Comparison of ENCODE assay signal across 8 mouse cellular contexts in the genomic region with DNA sequence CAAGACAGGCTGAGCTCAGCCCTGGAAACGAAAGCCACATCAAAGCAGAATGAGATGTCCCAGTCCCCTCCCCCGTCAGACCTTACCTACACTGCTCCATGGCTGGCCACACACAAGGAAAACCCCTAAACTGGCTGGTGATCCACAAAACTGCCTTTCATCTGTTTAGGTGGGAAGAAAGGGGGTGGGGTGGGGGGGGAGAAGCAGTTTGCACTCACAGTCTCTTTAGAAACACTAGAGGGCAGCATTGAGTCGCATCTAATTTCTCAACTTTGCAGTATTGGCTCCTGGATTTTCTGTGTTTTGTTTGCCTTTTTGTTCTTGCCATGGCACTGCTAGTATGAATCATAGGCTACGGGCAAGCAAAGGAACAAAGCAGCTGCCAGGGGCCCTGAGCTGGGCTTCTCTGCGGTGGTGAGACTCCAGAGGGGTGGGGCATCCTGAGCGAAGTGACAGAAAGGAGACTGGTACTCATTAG.
DNase-seq lines count a peak whose midpoint lies in the region; ATAC-seq lines count a peak whose summit lies in the region.

No protein-coding gene starts in this region.

- H3K27ac ChIP-seq in liver, embryonic 11.5 days (ENCODE audit: low read depth, low read length): no peak overlapping the region
- H3K27ac ChIP-seq in liver, embryonic 12.5 days: no peak overlapping the region
- H3K27ac ChIP-seq in embryonic facial prominence, embryonic 14.5 days (replicated peaks; ENCODE audit: low read depth, low read length): no peak overlapping the region
- H3K27ac ChIP-seq in hindbrain, embryonic 14.5 days: no peak overlapping the region
- no peak overlapping the region for H3K27ac ChIP-seq in stomach, embryonic 14.5 days (ENCODE audit: low read length)

- H3K4me2 ChIP-seq in liver, embryonic 11.5 days: no peak overlapping the region
- no peak overlapping the region for H3K4me2 ChIP-seq in liver, embryonic 12.5 days
- H3K4me2 ChIP-seq in embryonic facial prominence, embryonic 14.5 days (ENCODE audit: low read depth, low read length): no peak overlapping the region
- peak overlapping the region; percentile 5; the same call in 1 of the 2 replicates for H3K4me2 ChIP-seq in hindbrain, embryonic 14.5 days (replicated peaks)
- H3K4me2 ChIP-seq in stomach, embryonic 14.5 days (replicated peaks; ENCODE audit: low read depth, low read length): no peak overlapping the region

- DNase-seq in liver, embryonic 11.5 days (ENCODE audit: low spot score): no peak
- DNase-seq in adrenal gland, postnatal 14 days: peak; percentile 65
- peak; percentile 80 for DNase-seq in embryonic facial prominence, embryonic 14.5 days (ENCODE audit: low spot score)
- DNase-seq in hindbrain, embryonic 14.5 days (ENCODE audit: low spot score): peak; percentile 89
- peak; percentile 60 for DNase-seq in layer of hippocampus, postnatal 36 days

- peaks cover 49% of the 10 kb centered on the region for H3K27me3 ChIP-seq in liver, embryonic 11.5 days (replicated peaks; ENCODE audit: control insufficient read depth, insufficient read depth, low read length)
- peaks cover 54% of the 10 kb centered on the region for H3K27me3 ChIP-seq in liver, embryonic 12.5 days (replicated peaks)
- peaks cover 48% of the 10 kb centered on the region for H3K27me3 ChIP-seq in embryonic facial prominence, embryonic 14.5 days (replicated peaks; ENCODE audit: control insufficient read depth, insufficient read depth, low read length)
- H3K27me3 ChIP-seq in hindbrain, embryonic 14.5 days (ENCODE audit: control insufficient read depth, insufficient read depth, low read length): peaks cover 45% of the 10 kb centered on the region
- H3K27me3 ChIP-seq in stomach, embryonic 14.5 days (ENCODE audit: control insufficient read depth, insufficient read depth, low read length): peaks cover 36% of the 10 kb centered on the region

- ATAC-seq in liver, embryonic 11.5 days (replicated peaks; ENCODE audit: low FRiP score): 0 out of 2 replicates have a peak, but pooled peaks have one; percentile 15
- ATAC-seq in liver, embryonic 12.5 days: no peak
- ATAC-seq in embryonic facial prominence, embryonic 14.5 days (ENCODE audit: low read depth): peak; percentile 23; the same call in 1 of the 2 replicates
- ATAC-seq in hindbrain, embryonic 14.5 days (ENCODE audit: low FRiP score): peak; percentile 39; the same call in 1 of the 2 replicates
- ATAC-seq in megakaryocyte progenitor cell, adult 5-6 weeks (replicated peaks; ENCODE audit: poor library complexity): peak; percentile 54
- ATAC-seq in stomach, embryonic 14.5 days (ENCODE audit: insufficient number of reproducible peaks, insufficient read depth, low FRiP score, low read depth): peak; percentile 51; the same call in 1 of the 2 replicates

- H3K9ac ChIP-seq in liver, embryonic 11.5 days (ENCODE audit: low read depth, low read length): no peak overlapping the region
- no peak overlapping the region for H3K9ac ChIP-seq in liver, embryonic 12.5 days
- H3K9ac ChIP-seq in embryonic facial prominence, embryonic 14.5 days (ENCODE audit: low read depth, low read length): no peak overlapping the region
- peak overlapping the region; percentile 28; the same call in 1 of the 2 replicates for H3K9ac ChIP-seq in hindbrain, embryonic 14.5 days
- no peak overlapping the region for H3K9ac ChIP-seq in stomach, embryonic 14.5 days (replicated peaks; ENCODE audit: low read depth, low read length)

- no peaks in the 10 kb centered on the region for H3K4me1 ChIP-seq in liver, embryonic 11.5 days (replicated peaks; ENCODE audit: control insufficient read depth, insufficient read depth, low read length)
- no peaks in the 10 kb centered on the region for H3K4me1 ChIP-seq in liver, embryonic 12.5 days
- 0 out of 2 replicates have a peak, but pooled peaks cover 2% of the 10 kb centered on the region for H3K4me1 ChIP-seq in embryonic facial prominence, embryonic 14.5 days (ENCODE audit: control insufficient read depth, insufficient read depth, low read length)
- H3K4me1 ChIP-seq in hindbrain, embryonic 14.5 days (replicated peaks; ENCODE audit: control insufficient read depth, insufficient read depth, low read length): peaks cover 18% of the 10 kb centered on the region
- peaks cover 6% of the 10 kb centered on the region; the same call in 1 of the 2 replicates for H3K4me1 ChIP-seq in stomach, embryonic 14.5 days (ENCODE audit: control insufficient read depth, insufficient read depth, low read length)

- no peaks in the 10 kb centered on the region for H3K9me3 ChIP-seq in liver, embryonic 11.5 days (ENCODE audit: control insufficient read depth, low read length)
- H3K9me3 ChIP-seq in liver, embryonic 12.5 days (replicated peaks): no peaks in the 10 kb centered on the region
- H3K9me3 ChIP-seq in embryonic facial prominence, embryonic 14.5 days (ENCODE audit: control insufficient read depth, low read length): no peaks in the 10 kb centered on the region
- H3K9me3 ChIP-seq in hindbrain, embryonic 14.5 days (ENCODE audit: control insufficient read depth, low read length): no peaks in the 10 kb centered on the region
- no peaks in the 10 kb centered on the region for H3K9me3 ChIP-seq in stomach, embryonic 14.5 days (ENCODE audit: control insufficient read depth, low read depth, low read length)

- 20% methylated on average over 6 of the region's 6 CpGs for WGBS in liver, embryonic 11.5 days
- WGBS in liver, embryonic 12.5 days (ENCODE audit: insufficient replicate concordance): 13% methylated on average over 6 of the region's 6 CpGs
- WGBS in embryonic facial prominence, embryonic 14.5 days: 12% methylated on average over 6 of the region's 6 CpGs
- 16% methylated on average over 6 of the region's 6 CpGs for WGBS in hindbrain, embryonic 14.5 days
- 11% methylated on average over 6 of the region's 6 CpGs for WGBS in stomach, embryonic 14.5 days

- H3K36me3 ChIP-seq in liver, embryonic 11.5 days (ENCODE audit: control insufficient read depth, insufficient read depth, low read length): no peaks in the 10 kb centered on the region
- no peaks in the 10 kb centered on the region for H3K36me3 ChIP-seq in liver, embryonic 12.5 days
- no peaks in the 10 kb centered on the region for H3K36me3 ChIP-seq in embryonic facial prominence, embryonic 14.5 days (ENCODE audit: control insufficient read depth, insufficient read depth, low read length)
- H3K36me3 ChIP-seq in hindbrain, embryonic 14.5 days (replicated peaks; ENCODE audit: control insufficient read depth, insufficient read depth): no peaks in the 10 kb centered on the region
- no peaks in the 10 kb centered on the region for H3K36me3 ChIP-seq in stomach, embryonic 14.5 days (ENCODE audit: control insufficient read depth, insufficient read depth, low read length)

- H3K4me3 ChIP-seq in liver, embryonic 11.5 days (ENCODE audit: low read depth, low read length): no peak overlapping the region
- H3K4me3 ChIP-seq in liver, embryonic 12.5 days: no peak overlapping the region
- no peak overlapping the region for H3K4me3 ChIP-seq in embryonic facial prominence, embryonic 14.5 days (ENCODE audit: low read depth, low read length)
- no peak overlapping the region for H3K4me3 ChIP-seq in hindbrain, embryonic 14.5 days (replicated peaks; ENCODE audit: low read length)
- H3K4me3 ChIP-seq in stomach, embryonic 14.5 days (ENCODE audit: low read depth, low read length): no peak overlapping the region
